Mouse (Mus musculus) right cerebral cortex, postnatal 36 days (tissue): ENCODE measurements at regions not wholly inside any gene's neighbourhood (a gene's known extent, or its start where the extent isn't known, plus 50 kb on each side); places are given as distances from the start of the nearest gene placed in this dataset.

Experiments
- DNase-seq, 2 experiments: peaks; one replicate each; pipeline ENCODE4 v3.0.0; 2022; ENCODE audit warnings: low spot score in 2 of 2, mixed read lengths in 1 of 2

DNA sequence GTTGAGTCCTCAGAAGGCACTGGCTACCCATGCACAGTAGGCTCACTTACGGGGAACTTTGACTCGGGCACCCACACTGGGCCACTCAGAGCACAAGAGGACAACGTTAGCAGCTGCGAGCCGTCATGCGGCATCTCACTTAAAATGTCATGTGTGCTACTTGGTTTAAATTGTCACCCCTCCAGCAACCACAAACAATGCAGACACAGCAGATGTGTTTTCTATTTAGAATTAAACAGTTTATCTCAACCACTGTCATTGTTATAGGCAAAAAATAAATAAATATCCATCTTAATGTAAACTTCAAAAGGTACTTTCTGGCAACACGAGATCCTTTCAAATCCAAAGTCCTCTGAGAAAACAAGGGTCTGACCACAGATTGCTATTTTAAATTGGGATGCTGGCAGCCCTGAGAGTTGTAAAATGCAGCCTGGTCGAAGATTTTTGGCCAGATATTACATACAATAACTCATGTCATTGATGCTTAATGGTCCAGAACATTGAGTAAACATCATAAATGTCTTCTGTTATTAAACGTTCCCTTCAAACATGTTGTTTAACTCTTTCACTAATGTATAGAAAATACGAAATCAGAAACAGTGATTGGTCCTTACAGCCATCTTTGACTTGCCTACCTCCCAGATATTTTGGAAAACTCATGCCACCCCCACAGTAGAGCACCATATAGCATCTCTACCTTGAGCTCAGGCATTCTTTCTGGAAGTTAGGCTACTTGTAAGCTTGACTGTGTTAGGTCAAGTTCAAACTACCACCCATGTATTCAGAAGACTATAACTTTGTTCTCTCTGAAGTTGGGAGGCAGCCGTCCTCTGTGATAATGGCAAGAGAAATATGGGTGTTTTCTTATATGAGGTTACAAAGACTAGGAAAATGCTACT, 232.8 kb upstream of the Tcf21 start:
- DNase-seq: no peak

DNA sequence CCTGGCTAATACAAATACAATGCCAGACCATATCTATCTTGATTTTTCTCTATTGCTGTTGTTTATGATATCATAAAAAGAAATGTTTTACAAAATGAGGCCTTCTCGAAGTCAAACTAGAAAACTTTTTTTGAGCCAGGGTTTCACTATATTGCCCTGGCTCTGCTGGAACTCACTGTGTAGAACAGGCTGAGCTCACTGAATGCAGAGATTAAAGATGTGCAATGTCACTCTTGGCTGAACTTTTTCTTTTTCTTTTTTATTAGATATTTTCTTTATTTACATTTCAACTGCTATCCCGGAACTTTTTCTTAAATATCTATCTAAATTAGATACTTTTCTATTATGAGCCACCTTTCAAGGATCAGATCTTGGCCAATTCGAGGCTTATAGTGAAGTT, 224.5 kb upstream of the Tcf21 start:
- no peak for DNase-seq

- DNase-seq: no peak
Measured at GRCm38 (mm10) chr10:23031491-23032126, 211.6 kb upstream of the Tcf21 start.

GRCm38 (mm10) chr10:23027961-23028360, 208.0 kb upstream of the Tcf21 start:
- DNase-seq: no peak

DNA sequence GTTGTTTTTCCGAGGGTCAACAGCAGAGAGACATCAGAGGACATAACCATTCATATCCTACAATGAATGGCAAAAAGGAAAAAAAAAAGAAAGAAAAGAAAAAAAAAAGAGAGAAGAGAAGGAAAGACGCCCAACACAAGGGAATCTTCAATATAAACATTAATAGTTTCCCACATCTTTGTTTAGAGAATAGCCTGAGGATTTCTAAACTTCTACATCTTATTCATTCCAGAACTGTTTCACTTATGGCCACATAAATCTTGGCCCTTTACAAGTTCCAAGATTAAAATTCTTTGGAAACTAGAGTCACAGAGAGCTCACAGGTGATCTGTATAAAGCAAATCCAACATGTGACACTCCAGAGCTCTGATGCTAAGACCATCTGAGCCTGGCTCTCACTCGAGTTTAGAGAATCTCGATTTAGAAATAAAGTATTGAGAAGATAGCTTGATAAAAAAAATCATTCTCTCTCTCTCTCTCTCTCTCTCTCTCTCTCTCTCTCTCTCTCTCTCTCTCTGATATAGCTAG, 197.2 kb upstream of the Tcf21 start:
- no peak for DNase-seq

DNA sequence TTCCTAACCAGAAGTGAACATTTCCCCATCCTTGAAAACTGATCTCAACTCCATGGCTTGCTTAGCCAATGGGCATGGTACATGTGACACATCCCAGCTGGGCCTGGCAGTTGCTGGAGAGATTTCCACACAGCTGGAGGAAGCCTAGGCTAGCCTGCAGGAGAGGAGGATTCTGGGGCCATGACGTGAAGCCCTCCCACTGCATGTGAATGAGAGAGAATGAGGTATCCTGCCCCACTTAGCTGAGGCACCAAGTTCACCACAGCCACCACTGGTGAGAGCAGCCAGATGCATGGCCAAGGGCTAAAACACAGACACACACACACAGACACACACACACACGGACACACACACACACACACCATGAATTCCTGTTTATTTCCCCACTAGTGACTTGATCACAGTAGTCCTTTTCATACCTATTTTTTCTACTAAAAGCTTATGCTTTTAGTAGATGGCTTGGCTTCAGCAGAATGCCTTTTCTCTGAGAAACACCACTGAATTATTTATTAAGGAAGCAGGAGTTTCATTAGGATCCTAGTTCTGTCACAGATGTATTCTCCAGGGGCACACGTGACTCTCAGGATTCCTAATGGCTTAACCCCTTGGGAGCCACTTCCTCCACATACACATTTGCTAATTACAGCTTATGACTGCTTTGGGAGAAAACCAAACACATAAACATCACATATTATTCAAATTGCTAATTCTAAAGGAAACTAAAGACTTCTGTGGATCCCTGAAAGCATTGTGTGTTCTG, 196.1 kb upstream of the Tcf21 start:
- no peak for DNase-seq

- no peak for DNase-seq
Measured at GRCm38 (mm10) chr10:23010715-23011114, 190.7 kb upstream of the Tcf21 start.

DNA sequence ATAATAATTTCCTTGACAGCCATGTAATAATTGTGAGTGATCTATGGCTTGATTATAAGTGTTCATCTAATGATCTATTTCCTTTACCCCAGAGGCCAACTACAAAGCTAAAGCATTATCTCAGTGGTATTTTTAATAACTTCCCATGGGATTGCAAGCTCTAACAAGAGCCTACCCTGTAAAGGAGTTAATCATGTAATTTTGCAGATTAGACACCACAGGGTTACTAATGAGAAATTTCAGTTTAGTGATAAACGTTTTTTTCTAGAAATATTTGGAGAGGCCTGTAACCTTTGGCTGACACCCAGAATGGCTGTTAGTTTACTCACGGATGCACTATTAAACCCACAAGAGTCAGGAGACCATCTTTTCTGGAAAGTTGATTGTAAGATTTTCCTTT, 190.2 kb upstream of the Tcf21 start:
- no peak for DNase-seq

DNA sequence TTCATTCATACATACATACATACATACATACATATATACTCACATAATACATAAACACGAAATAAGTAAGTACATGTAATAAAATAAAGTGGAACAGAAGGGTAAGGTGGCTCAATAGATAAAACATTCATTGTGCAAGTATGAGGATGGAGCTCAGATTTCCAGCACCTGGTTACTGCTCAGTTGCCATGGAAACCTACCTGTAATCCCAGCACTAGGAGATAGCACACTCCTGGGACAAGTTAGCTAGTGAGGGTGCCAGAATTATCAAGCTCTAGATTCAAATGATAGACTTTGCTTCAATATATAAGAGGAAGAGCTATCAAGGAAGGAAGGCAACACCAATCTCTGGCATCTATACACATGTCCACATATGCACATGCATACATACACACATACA, 184.8 kb upstream of the Tcf21 start:
- DNase-seq: no peak

GRCm38 (mm10) chr10:23003686-23004085, 183.7 kb upstream of the Tcf21 start:
- DNase-seq: no peak

- DNase-seq: no peak
Measured at GRCm38 (mm10) chr10:22998561-22998960, 178.6 kb upstream of the Tcf21 start.

DNA sequence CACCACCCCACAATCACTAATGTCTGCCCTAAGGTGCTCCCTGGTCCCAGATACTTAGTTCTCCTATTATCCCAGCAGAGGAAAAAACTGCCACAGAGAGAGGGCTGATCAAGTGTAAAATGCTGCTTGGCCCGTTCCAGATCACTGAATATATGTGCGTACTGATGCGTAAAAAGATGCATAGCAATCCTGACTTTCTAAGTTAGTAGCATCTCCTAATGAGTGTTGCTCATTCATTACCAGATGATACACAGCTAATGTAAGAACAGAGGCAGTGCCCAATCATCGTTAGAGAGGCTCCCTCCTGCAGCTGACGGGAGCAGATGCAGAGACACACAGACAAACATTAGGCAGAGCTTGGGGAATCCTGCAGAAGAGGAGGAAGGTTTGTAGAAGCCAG, 177.6 kb upstream of the Tcf21 start:
- no peak for DNase-seq

DNA sequence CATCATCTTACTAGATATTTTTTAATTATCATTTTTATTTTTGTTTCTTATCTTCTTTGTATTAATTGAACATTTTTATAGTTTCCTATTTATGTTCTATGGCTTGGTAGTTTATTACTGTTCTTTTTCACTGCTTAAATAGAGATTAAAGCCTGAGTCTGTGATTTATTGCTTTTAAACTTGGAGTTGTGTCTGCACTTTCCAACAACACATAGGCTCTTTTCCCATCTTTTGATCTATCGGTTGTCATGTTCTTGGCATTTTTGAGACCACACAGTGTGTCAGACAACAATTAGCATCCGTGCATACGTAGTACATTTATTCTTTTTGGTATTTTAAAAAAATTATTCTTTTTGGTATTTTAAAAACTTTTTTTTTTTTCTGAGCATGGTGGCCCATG, 173.2 kb upstream of the Tcf21 start:
- no peak for DNase-seq

- DNase-seq: no peak
Measured at GRCm38 (mm10) chr10:22981798-22982197, 161.8 kb upstream of the Tcf21 start.

- no peak for DNase-seq
Measured at GRCm38 (mm10) chr10:22978442-22978841, 158.5 kb upstream of the Tcf21 start.

DNA sequence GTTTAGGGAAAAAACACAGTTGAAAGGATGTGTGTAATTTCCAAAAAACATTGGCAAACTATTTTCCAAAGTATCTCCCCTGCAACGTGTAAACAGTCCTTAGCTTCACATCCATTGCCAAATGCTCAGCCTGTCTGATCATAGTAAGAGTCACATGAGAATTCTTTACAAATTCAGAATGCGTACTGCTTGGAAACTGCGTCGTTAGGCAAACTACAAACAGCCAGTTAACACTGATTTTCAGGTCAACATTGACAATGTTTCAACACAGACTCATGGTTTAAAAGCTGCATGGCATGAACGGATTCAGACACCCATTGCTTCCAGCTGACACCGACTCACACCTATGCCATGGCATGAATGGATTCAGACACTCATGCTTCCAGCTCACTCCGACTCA, 137.0 kb upstream of the Tcf21 start:
- DNase-seq: no peak

DNA sequence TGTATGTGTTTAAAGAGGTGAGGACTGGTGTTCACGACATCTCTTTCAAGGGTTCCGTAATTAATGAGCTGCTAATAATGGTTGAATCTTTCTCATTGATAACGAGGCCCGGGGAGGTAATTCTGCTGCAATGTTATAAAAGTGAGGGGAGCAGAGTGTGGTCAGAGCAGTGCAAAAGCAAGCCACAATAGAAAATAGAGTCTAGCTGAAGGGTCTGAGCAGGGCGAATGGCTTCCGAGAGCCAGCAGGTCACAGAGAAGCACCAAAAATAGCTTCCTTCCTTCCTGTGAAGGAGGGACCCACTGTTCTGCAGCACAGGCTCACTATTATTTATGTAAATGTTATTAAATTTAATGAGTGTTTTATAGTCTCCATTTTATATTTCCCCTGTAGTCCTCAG, 133.3 kb upstream of the Tcf21 start:
- DNase-seq: no peak

DNA sequence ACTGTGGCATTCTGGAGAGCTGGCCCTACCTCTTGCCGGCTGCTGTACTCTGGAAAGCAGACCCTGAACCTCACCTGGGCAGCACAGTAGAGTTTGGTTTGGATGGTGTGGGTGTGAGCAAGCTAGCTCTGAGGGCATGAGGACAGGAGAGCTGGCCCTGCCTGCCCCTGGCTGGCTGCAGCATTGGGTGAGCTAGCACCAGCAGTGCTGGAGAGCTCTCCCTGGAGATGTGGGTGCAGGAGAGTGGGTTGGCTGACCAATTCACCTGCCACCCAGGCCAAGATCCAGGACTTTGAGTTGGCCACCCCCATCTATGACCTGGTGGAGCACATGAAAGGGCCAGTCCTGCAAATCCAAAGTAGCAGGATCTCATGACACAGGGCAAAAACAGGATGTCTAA, 124.3 kb upstream of the Tcf21 start:
- no peak for DNase-seq

GRCm38 (mm10) chr10:22927977-22928376, 108.0 kb upstream of the Tcf21 start:
- no peak for DNase-seq

GRCm38 (mm10) chr10:22926099-22926498, 106.1 kb upstream of the Tcf21 start:
- DNase-seq: no peak

DNA sequence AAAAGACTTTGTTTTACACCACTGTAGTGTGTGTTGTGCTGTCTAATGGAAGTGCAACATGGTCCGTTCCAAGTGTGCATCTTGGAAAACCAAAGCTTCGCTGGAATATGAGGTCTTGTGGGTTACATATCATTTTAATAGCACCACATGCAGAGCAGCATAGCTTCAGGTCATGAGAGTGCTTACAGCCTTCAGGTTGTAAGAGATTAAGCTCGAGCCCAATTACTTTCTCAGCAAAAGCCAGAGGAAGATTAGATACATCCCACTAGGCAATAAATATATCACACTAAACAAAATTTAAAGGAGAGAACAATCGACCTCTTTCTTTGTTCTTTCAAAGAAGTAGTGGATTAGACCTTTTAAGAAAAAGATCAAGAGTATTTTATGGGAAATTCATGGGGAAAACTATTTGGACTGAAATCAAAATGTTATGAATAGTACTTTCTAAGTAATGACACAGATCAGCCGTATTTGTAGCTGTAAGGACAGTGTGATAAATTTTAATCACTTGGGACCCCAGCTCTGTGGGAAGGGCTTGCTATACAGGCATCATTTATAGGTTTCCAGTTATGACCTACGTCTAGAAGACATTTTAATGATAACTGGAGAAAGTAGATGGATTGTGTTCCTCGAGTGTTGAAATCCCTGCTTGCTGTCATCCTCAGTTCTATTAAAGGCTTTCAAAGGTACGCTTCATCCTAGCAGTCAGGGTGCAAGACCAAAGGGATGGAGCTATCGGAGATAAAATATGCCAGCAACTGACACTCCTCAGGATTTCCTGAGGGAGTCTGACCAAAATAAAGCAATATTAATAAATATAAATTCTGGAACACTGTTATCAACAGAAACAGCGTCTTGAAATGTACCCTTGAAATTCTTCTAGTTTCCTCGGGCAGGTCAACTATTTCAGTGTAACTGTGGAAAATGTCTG, 101.3 kb upstream of the Tcf21 start:
- DNase-seq: no peak
